Mouse (Mus musculus) brain, embryonic 18.5 days (tissue): Measurements from ENCODE around the gene Ppp1r1a.

ENCODE experiments used
- DNase-seq: peaks from one replicate; pipeline ENCODE4 v3.0.0-alpha.2; 2012; ENCODE audit warnings: low read depth, low spot score

Ppp1r1a gene

GRCm38 (mm10) chr15:103537822-103538213, at the start of gene Ppp1r1a:
TSS of gene Ppp1r1a (minus strand) at chr15:103538003.
- DNase-seq: no peak

GRCm38 (mm10) chr15:103585876-103586275, 48.1 kb upstream of the Ppp1r1a start:
- DNase-seq: no peak

GRCm38 (mm10) chr15:103564981-103565380, 27.2 kb upstream of the Ppp1r1a start, which contains the start of gene Glycam1:
TSS of gene Glycam1 (minus strand) at chr15:103565081.
- no peak for DNase-seq

DNA sequence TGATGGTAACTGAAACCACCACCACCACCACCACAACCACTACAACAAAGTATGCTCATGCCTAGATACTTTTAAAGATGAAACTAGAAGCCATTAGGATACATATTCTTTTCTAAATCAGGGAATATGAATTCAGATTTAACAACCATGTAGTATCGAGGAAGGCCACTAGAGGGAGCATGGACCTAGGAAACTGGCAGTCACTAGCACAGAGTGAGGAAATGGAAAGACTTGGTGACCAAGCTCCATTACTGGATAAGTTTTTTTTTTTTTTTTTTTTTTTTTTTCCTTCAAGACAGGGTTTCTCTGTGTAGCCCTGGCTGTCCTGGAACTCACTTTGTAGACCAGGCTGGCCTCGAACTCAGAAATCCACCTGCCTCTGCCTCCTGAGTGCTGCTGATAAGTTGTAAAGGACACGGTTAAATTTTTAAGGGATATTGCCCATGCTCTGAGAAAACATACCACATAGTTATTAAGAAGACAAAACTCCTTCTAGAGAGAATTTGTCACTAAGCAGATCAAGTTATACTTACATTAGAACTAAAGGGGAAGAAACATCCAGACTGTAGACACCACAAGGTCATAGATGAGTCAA, 14.4 kb upstream of the Ppp1r1a start:
- DNase-seq: no peak

DNA sequence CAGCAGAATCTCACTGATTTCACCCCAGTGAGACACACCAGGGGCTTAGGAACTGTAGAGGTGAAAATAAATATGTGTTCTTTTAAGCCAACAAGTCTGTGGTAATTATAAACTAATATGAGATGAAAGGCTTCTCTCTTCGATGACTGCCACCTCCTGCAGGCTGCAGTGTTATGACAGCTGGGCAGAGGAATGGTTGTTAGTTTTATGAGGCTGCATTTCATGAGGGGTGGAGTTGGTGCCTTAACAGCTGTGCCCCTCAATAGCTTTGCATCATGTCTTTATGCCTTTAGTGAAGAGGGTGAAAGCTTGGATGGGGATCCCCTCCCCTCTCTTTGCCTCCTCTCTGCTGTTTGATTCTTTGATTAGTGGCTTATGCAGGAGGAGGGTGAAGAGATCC, 13.2 kb upstream of the Ppp1r1a start:
- DNase-seq: no peak

GRCm38 (mm10) chr15:103549475-103549874, 11.7 kb upstream of the Ppp1r1a start:
- DNase-seq: no peak

- DNase-seq: no peak
Measured at GRCm38 (mm10) chr15:103547983-103548382, 10.2 kb upstream of the Ppp1r1a start.

- no peak for DNase-seq
Measured at GRCm38 (mm10) chr15:103542526-103542925, 4.7 kb upstream of the Ppp1r1a start.

DNA sequence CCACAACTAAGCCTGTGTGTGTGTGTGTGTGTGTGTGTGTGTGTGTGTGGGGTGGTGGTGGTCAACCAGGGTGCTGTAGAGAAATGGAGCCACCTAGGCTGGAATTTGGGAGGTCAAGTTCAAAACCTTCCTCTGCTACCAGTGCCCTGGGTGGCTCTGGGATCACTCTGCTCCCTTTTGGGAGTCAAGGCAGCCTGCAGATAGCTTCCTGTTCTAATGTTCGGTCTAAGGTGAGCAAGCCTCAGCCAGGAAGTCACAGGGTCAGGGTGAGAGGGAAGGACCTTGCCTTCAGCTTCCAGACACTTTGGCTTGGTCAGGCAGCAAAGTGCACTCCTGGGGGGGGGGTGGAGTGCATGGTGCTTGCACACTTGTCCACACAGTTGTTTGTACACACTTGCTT, 2.8 kb upstream of the Ppp1r1a start:
- no peak for DNase-seq

- no peak for DNase-seq
Measured at GRCm38 (mm10) chr15:103539259-103539658, 1.5 kb upstream of the Ppp1r1a start.

- no peak for DNase-seq
Measured at GRCm38 (mm10) chr15:103537011-103537821, 587 bp downstream of the Ppp1r1a start.

DNA sequence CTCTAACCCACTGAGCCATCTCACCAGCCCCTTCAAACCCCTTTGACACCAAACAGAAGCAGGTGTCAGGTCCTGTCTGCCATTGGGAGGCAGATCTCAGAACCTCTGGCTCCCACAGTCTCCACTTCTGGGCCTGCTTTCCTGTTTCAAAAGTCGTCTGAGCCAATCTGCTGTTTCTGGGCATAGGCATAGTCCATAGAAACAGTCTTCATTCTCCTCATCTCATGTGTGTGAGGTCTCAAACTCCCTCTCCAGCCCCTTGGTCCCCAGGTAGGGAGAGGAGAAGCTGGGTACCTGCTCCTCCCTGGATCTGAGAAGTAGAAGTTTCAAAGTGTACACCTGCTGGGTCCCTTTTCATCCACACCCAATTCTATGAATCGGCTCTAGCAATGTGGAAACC, 1.3 kb downstream of the Ppp1r1a start:
- DNase-seq: no peak

DNA sequence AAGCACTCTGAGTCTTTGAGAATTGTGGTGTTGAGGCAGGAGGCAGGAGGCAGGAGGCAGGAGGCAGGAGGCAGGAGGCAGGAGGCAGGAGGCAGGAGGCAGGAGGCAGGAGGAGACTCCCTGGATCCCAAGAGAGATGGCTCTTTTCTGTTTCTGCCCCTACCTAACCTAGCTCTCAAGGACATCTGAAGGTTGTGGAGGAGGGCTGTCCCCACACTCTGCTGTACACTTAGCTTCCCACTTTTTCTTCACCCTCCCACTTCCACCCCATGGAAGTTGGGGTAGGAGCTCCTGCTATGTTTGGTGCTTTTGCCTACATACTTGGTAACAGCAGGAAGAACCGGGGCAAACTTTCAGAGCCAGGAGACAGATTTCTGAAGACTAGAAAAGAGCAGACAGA, 2.0 kb downstream of the Ppp1r1a start:
- no peak for DNase-seq

DNA sequence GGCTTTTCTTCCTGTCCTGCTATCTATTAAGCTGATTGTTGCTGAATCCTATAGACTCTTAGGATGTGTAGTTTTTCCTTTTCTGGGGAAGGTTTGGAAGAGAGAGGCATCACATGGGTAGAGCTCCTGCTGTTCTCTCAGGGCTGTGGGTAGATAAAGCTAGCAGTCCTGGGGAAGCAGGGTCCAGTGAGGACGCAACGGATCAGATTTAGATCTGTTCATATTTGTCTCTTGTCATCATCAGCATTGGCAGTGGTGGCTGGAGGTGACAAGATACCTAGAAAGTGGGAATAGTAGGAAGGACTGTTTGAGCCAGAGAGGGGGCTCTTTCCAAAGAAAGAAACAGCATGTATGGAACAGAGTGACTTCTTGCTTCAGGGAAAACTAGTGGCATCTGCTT, 2.8 kb downstream of the Ppp1r1a start:
- no peak for DNase-seq

- DNase-seq: no peak
Measured at GRCm38 (mm10) chr15:103534054-103534620, 3.7 kb downstream of the Ppp1r1a start.

DNA sequence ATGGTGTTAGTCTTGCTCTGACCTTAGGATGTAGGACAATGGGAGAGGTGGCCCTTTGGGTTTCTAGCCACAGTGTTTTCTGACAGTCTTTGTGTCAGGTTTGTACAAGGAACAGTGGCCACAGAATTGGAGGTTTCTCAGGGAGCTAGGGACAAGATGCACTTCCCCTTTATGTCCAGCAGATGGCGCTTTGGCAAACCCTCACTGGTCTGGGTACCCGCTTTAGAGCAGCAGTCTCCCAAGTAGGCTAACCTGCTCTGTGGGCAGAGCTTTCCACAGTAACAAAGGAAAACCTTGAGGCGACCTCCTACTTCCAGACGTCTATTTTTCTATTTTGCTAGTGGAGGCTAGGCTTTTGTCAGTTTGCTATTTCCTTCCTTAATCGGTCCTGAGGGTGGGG, 7.4 kb downstream of the Ppp1r1a start:
- DNase-seq: no peak

GRCm38 (mm10) chr15:103523156-103523555, 14.6 kb downstream of the Ppp1r1a start:
- DNase-seq: no peak

- no peak for DNase-seq
Measured at GRCm38 (mm10) chr15:103522458-103523099, 15.2 kb downstream of the Ppp1r1a start.

GRCm38 (mm10) chr15:103519386-103520378, 18.1 kb downstream of the Ppp1r1a start:
- DNase-seq: no peak

DNA sequence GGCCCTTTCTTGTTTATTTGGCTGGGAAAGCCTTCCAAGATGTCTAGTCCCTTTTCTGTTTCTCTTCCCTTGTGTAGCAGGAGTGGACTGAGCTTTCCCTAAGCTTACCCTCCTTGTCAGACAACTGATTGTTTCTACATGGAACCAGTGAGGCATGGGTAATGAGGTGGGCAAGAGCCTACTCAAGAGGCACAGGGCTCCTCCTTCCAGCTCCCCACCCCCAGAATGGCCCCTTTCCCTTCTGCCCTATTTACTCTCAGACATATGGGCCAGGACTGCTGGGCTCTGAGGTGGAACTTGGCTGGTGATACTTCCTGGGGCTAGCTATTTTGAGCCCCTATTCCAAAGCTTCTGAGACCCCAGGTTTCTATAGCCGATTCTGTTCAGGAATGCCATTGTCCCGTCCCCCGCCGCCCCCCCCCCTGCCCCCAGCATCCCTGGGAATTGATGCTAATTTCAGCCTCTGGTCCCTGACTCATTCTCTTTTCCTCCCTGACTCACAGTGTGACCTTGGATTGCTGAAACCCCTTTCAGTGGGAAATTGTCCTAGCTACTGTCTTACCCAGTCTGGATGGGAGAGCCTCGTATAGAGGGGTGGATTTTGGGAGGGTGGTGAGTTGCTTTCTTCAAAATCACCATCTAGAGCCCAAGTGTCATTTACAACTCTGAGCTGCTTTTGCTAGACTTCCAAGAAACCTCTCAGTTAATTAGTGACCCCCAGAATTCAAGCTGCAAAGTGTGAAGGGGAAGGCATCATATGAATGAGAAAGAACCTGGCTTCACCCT, 19.0 kb downstream of the Ppp1r1a start:
- DNase-seq: peak; percentile 63
